Mouse (Mus musculus) heart, adult 2 months (tissue): ENCODE measurements around the gene Slco4c1. TPM values are rescaled to one million over a fixed set of nuclear protein-coding genes. Genes with fewer than 3 reads are reported as not detected.

ENCODE experiments used
- DNase-seq, 2 experiments: peaks; one replicate each; pipeline ENCODE4 v3.0.0; 2021
- H3K27ac ChIP-seq: fragments of 200-600 bp; 2 replicates; pipeline ENCODE4 v1.8.1; 2022
- H3K27me3 ChIP-seq: fragments of 200-500 bp; 2 replicates; pipeline ENCODE4 v1.6.1; 2012; ENCODE audit warnings: mild to moderate bottlenecking, low read length, inconsistent platforms, mixed read lengths; ENCODE audit not compliant: control insufficient read depth, insufficient read depth
- H3K36me3 ChIP-seq: fragments of 200-500 bp; 2 replicates; pipeline ENCODE4 v1.6.1; 2012; ENCODE audit warnings: low read length, inconsistent platforms; ENCODE audit not compliant: control insufficient read depth, insufficient read depth
- H3K4me1 ChIP-seq: fragments of 200-500 bp; 2 replicates; pipeline ENCODE4 v1.6.1; 2011; ENCODE audit warnings: low read length; ENCODE audit not compliant: control insufficient read depth, insufficient read depth
- H3K4me3 ChIP-seq: fragments of 200-600 bp; 2 replicates; pipeline ENCODE4 v1.8.1; 2022
- H3K79me2 ChIP-seq: fragments of 200-500 bp; replicated peaks from 2 replicates; pipeline ENCODE4 v1.6.1; 2012; ENCODE audit warnings: mild to moderate bottlenecking, inconsistent platforms, low read length, moderate library complexity, mixed read lengths; ENCODE audit not compliant: control insufficient read depth, insufficient read depth
- H3K9ac ChIP-seq: fragments of 200-500 bp; 2 replicates; pipeline ENCODE4 v1.6.1; 2012; ENCODE audit warnings: low read depth, mild to moderate bottlenecking, control low read depth, inconsistent platforms, low read length, mixed read lengths
- CTCF ChIP-seq: fragments of 200-600 bp; IDR thresholded peaks from 2 replicates; pipeline ENCODE4 v1.8.1; 2022; ENCODE audit warnings: antibody characterized with exemption, mild to moderate bottlenecking, moderate library complexity
- EP300 ChIP-seq: fragments of 200-500 bp; IDR thresholded peaks from 2 replicates; pipeline ENCODE4 v1.6.1; 2011; ENCODE audit warnings: low read depth, low read length, control low read depth; ENCODE audit not compliant: insufficient read depth
- POLR2A ChIP-seq: fragments of 200-500 bp; IDR thresholded peaks from 2 replicates; pipeline ENCODE4 v1.6.1; 2011; ENCODE audit warnings: mild to moderate bottlenecking, low read depth, low read length, control low read depth; ENCODE audit not compliant: insufficient read depth
- WGBS: fragments of 180-500 bp; shearing (Covaris S2); methylation state at CpG from one replicate; pipeline ENCODE4 v1.1.7; 2018; 5-methylcytosine and 5-hydroxymethylcytosine counted together
- intact Hi-C: fragments of 180-260 bp; cut with DNase I; formaldehyde crosslinking; loops from one replicate; pipeline ENCODE4 v1.15.1; 2025
- polyA plus RNA-seq: library from polyadenylated mRNA; depleted of rRNA; stranded (reverse); fragments of >200 nt; gene quantifications from 2 replicates; pipeline ENCODE4 v1.2.3, GENCODE M21; 2012
- total RNA-seq, 2 experiments: library from RNA; stranded (reverse); gene quantifications; 2 replicates each; pipeline ENCODE4 v1.2.3; 2021

Slco4c1 gene
- total and polyA plus RNA-seq, 3 experiments = 0.20 TPM; not detected in 2

DNA sequence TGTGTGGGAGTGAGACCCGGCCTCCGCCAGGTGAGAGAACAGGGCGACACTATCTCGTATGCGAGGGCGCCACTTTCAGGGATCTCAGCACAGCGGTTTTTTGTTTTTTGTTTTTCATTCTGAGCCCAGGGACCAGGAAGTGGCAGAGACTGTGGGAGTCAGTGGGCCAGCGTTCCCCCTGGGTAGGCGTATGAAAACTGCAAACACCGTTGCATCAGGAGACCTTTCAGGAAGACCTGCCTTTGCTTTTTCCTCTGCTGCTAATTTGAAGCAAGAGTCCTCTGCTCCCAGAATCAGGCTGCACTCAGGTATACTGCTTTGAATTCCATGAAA, 356 bp upstream of the Slco4c1 start:
- Histone ChIP-seq H3K4me3 (0 out of 2 replicates have a peak overlapping the region, but pooled peaks have one; percentile 6), H3K9ac (no peak overlapping the region), H3K27me3 (peaks cover 3% of the 10 kb centered on the region; the same call in 1 of the 2 replicates), H3K4me1 (no peaks in the 10 kb centered on the region), H3K27ac (no peak overlapping the region), H3K36me3 (no peaks in the 10 kb centered on the region), H3K79me2 (no peaks in the 10 kb centered on the region)
- intact Hi-C loops = no loop called here
- 2% methylated on average over 10 of the region's 10 CpGs for WGBS
- no peak for TF ChIP-seq EP300
- no peak for DNase-seq

DNA sequence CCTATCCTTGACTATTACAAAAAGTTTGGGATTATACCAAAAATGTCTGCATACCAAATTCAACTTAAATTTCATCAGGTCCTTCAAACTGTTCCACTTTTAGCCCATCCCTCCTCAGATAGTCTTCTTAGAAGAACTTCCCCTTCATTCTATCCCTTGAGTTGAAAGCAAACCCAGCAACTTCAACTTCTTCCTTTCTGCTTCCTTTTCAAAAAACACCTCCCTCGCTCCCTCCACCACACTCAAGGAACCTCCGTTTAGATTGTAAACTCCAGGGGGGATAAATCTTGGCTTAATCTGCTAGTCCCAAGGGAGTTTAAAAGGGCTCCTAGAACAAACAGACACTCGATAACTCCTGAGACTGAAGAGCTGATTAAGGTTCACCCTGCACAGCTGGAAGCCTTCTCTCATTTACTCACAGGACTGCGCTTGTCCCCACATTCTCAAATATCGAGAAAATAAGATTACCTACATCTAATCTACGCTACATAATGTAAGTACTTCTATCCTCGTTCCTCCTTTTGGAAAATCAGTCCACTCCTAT, 1.1 kb downstream of the Slco4c1 start:
- DNase-seq = no peak
- no peaks in the 10 kb centered on the region for H3K36me3 ChIP-seq
- TF ChIP-seq CTCF (no peak), POLR2A (no peak), EP300 (no peak)
- H3K4me3 ChIP-seq = no peak overlapping the region
- H3K27me3 ChIP-seq = peaks cover 3% of the 10 kb centered on the region; the same call in 1 of the 2 replicates
- intact Hi-C loops = no loop called here
- no peak overlapping the region for H3K27ac ChIP-seq
- H3K4me1 ChIP-seq = no peaks in the 10 kb centered on the region
- 7% methylated on average over 7 of the region's 7 CpGs for WGBS
- H3K9ac ChIP-seq = no peak overlapping the region
- H3K79me2 ChIP-seq = no peaks in the 10 kb centered on the region

DNA sequence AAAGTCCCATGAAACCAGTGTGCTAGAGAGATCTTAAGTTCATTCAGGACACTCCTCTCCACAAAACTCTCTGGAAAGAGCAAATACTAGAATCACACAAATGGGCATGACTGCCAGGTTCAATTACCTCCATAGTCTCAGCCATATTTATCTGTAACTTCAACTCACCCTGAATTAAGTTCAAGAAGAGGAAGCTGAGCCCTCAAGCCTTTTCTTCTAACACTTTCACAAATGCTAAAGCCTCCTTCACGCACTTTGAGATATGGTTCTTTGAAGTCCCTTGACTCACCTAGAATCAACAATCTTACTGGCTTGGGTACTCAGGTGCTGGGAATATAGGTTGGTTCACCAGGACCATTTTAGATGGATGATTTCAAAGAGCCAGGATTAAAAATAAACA, 3.2 kb downstream of the Slco4c1 start:
- no peak overlapping the region for H3K4me3 ChIP-seq
- WGBS = 80% methylated on average over 1 of the region's 1 CpGs
- H3K4me1 ChIP-seq = no peaks in the 10 kb centered on the region
- H3K9ac ChIP-seq = no peak overlapping the region
- H3K27me3 ChIP-seq = peaks cover 3% of the 10 kb centered on the region; the same call in 1 of the 2 replicates
- intact Hi-C loops = no loop called here
- no peaks in the 10 kb centered on the region for H3K79me2 ChIP-seq
- no peak for DNase-seq
- H3K36me3 ChIP-seq = no peaks in the 10 kb centered on the region
- no peak for TF ChIP-seq EP300
- no peak for TF ChIP-seq CTCF
- no peak for TF ChIP-seq POLR2A
- no peak overlapping the region for H3K27ac ChIP-seq

DNA sequence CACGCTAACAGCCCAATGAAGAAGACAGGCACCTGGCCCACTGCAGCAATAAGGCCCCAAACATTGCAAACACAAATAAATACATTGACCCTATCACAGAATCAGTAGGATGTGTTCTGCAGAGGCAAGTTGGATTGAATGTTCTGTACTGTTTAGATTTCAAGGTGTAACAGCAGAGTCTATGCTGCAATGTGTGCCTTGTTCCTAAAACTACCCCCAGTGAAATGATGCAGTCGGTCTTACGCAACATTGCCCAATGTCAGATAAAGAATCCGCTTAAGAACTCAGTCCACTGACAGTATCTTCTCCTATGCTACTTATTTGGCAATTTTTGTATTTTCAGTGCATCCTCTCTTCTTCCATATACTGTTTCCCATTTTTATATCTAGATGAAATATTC, 6.0 kb downstream of the Slco4c1 start:
- no peaks in the 10 kb centered on the region for H3K4me1 ChIP-seq
- H3K9ac ChIP-seq = no peak overlapping the region
- DNase-seq = no peak
- TF ChIP-seq CTCF = no peak
- no peak for TF ChIP-seq EP300
- no peak for TF ChIP-seq POLR2A
- no peak overlapping the region for H3K4me3 ChIP-seq
- no peaks in the 10 kb centered on the region for H3K36me3 ChIP-seq
- intact Hi-C loops = no loop called here
- H3K79me2 ChIP-seq = no peaks in the 10 kb centered on the region
- no peak overlapping the region for H3K27ac ChIP-seq
- no peaks in the 10 kb centered on the region for H3K27me3 ChIP-seq
- WGBS = 88% methylated on average over 4 of the region's 4 CpGs

DNA sequence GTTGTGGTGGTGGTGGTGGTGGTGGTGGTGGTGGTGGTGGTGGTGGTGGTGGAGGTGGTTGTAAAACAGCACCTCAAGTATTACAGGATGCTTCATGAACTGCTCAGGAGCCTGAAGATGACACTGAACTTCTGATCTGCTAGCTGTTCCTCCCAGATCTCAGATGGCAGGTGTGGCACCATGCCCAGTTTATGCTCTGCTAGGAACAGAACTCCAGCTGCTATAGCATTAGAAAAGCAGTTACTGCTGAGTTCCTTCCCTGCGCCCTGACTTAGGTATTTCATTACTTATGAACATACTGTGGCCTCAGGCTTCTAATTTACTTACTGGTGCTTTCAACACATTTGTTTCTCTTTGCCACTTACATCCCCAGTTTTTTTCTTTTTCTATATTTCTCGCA, 7.9 kb downstream of the Slco4c1 start:
- intact Hi-C loops = no loop called here
- no peak overlapping the region for H3K9ac ChIP-seq
- WGBS = 65% methylated on average over 2 of the region's 2 CpGs
- no peak overlapping the region for H3K27ac ChIP-seq
- H3K4me1 ChIP-seq = no peaks in the 10 kb centered on the region
- TF ChIP-seq CTCF = no peak
- no peak for TF ChIP-seq POLR2A
- TF ChIP-seq EP300 = no peak
- H3K79me2 ChIP-seq = no peaks in the 10 kb centered on the region
- H3K27me3 ChIP-seq = no peaks in the 10 kb centered on the region
- no peak overlapping the region for H3K4me3 ChIP-seq
- DNase-seq = no peak
- H3K36me3 ChIP-seq = no peaks in the 10 kb centered on the region

DNA sequence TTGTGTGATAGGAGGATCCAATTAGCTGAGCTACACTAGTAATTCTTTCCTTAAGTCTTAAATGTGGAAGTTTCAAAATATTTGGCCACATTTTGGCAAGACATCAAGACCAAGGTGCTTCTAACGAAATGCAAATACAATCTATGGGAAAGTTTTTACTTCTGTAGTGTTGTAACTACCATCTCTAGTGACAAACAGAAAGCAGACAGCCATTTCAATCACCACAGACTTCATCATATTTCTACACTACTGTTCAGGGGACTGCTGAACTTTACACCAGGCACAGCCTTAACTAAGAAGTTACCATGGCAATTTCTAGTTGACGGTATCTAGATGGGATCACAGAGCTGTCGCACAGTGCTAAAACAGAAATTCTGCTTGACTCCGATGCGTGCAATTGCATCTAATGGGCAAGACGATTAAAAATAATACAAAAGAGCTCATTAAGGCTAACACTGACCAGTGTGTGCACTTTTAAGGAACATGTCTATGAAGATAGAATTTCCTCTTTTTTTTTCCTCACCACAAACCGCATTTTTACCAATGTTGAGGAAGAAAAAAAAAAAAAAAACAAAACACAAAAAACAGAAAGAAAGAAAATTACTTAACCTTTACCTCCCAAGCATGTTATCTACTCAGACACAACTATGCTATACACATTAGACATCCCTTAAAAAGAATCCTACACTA, 11.8 kb downstream of the Slco4c1 start:
- no peak for TF ChIP-seq CTCF
- no peak for TF ChIP-seq POLR2A
- TF ChIP-seq EP300 = no peak
- intact Hi-C loops = no loop called here
- H3K4me3 ChIP-seq = no peak overlapping the region
- no peaks in the 10 kb centered on the region for H3K27me3 ChIP-seq
- H3K79me2 ChIP-seq = no peaks in the 10 kb centered on the region
- no peak for DNase-seq
- H3K4me1 ChIP-seq = no peaks in the 10 kb centered on the region
- H3K27ac ChIP-seq = no peak overlapping the region
- H3K36me3 ChIP-seq = no peaks in the 10 kb centered on the region
- no peak overlapping the region for H3K9ac ChIP-seq
- 74% methylated on average over 7 of the region's 7 CpGs for WGBS
